Mouse (Mus musculus) liver, embryonic 16.5 days (tissue): Measurements from ENCODE around the gene Klhl10. TPM values are rescaled to one million over a fixed set of nuclear protein-coding genes. Genes with fewer than 3 reads are reported as not detected.

Experiments used
- ATAC-seq: fragments of 200-750 bp; cut with Nextera tagmentation; 2 replicates; pipeline ENCODE4 v1.8.0; 2017; ENCODE audit warnings: low read depth, mild to moderate bottlenecking, moderate number of reproducible peaks, moderate library complexity
- H3K27ac ChIP-seq: fragments of 300-500 bp; sonication (generic); 2 replicates; pipeline ENCODE4 v1.5.1; 2014; ENCODE audit warnings: mild to moderate bottlenecking, low read length
- H3K27me3 ChIP-seq: fragments of 300-500 bp; sonication (generic); 2 replicates; pipeline ENCODE4 v1.6.1; 2014; ENCODE audit warnings: low read depth, low read length, mixed read lengths; ENCODE audit not compliant: control insufficient read depth, insufficient read depth
- H3K36me3 ChIP-seq: fragments of 300-500 bp; sonication (generic); 2 replicates; pipeline ENCODE4 v1.6.1; 2014; ENCODE audit warnings: mild to moderate bottlenecking; ENCODE audit not compliant: control insufficient read depth, insufficient read depth
- H3K4me1 ChIP-seq: fragments of 300-500 bp; sonication (generic); 2 replicates; pipeline ENCODE4 v1.6.1; 2014; ENCODE audit warnings: low read depth, low read length, mixed read lengths; ENCODE audit not compliant: control insufficient read depth
- H3K4me2 ChIP-seq: fragments of 300-500 bp; sonication (generic); 2 replicates; pipeline ENCODE4 v1.6.1; 2014; ENCODE audit warnings: low read depth, low read length, mixed read lengths
- H3K4me3 ChIP-seq: fragments of 300-500 bp; sonication (generic); 2 replicates; pipeline ENCODE4 v1.5.1; 2014; ENCODE audit warnings: low read depth, mild to moderate bottlenecking, low read length
- H3K9ac ChIP-seq: fragments of 300-500 bp; sonication (generic); 2 replicates; pipeline ENCODE4 v1.6.1; 2014; ENCODE audit warnings: low read depth, low read length
- H3K9me3 ChIP-seq: fragments of 300-500 bp; sonication (generic); replicated peaks from 2 replicates; pipeline ENCODE4 v1.6.1; 2016; ENCODE audit warnings: low read length; ENCODE audit not compliant: control insufficient read depth
- WGBS: fragments of 180-500 bp; shearing (Covaris S2); extraction: QIAGEN DNeasy Blood & Tissue Kit; methylation state at CpG from one replicate; pipeline ENCODE4 v1.1.7; 2014; ENCODE audit not compliant: insufficient replicate concordance; 5-methylcytosine and 5-hydroxymethylcytosine counted together
- polyA plus RNA-seq: library from polyadenylated mRNA; unstranded; fragments of >200 nt; fragmentation: Nextera tagmentation; extraction: Ambion mirVana; gene quantifications from 2 replicates; pipeline ENCODE4 v1.2.1, GENCODE M21; 2015

The Klhl10 gene
- polyA plus RNA-seq, 1 experiment from 2014 or later = not detected

GRCm38 (mm10) chr11:100406995-100407705 is 34.6 kb upstream of the Klhl10 start:
- ATAC-seq = no peak
- Histone ChIP-seq H3K36me3 (no peaks in the 10 kb centered on the region), H3K9ac (no peak overlapping the region), H3K4me3 (no peak overlapping the region), H3K9me3 (no peaks in the 10 kb centered on the region), H3K4me1 (peaks cover 4% of the 10 kb centered on the region), H3K4me2 (no peak overlapping the region), H3K27ac (no peak overlapping the region), H3K27me3 (no peaks in the 10 kb centered on the region)
- WGBS = 69% methylated on average over 5 of the region's 5 CpGs

- Histone ChIP-seq H3K36me3 (no peaks in the 10 kb centered on the region), H3K9ac (no peak overlapping the region), H3K27me3 (peaks cover 6% of the 10 kb centered on the region), H3K4me1 (no peaks in the 10 kb centered on the region), H3K4me2 (no peak overlapping the region), H3K27ac (no peak overlapping the region), H3K4me3 (no peak overlapping the region), H3K9me3 (no peaks in the 10 kb centered on the region)
- 35% methylated on average over 10 of the region's 10 CpGs for WGBS
- ATAC-seq = no peak
Observed at GRCm38 (mm10) chr11:100408076-100408834, 33.5 kb upstream of the Klhl10 start.

- WGBS = 71% methylated on average over 12 of the region's 12 CpGs
- H3K27me3 ChIP-seq = peaks cover 13% of the 10 kb centered on the region
- no peaks in the 10 kb centered on the region for H3K9me3 ChIP-seq
- ATAC-seq = no peak
- H3K27ac ChIP-seq = no peak overlapping the region
- H3K4me3 ChIP-seq = no peak overlapping the region
- no peak overlapping the region for H3K9ac ChIP-seq
- H3K4me2 ChIP-seq = no peak overlapping the region
- H3K36me3 ChIP-seq = no peaks in the 10 kb centered on the region
- no peaks in the 10 kb centered on the region for H3K4me1 ChIP-seq
Observed at GRCm38 (mm10) chr11:100408835-100409462, 32.8 kb upstream of the Klhl10 start.

- Histone ChIP-seq H3K9me3 (no peaks in the 10 kb centered on the region), H3K4me2 (no peak overlapping the region), H3K9ac (no peak overlapping the region), H3K27me3 (peaks cover 20% of the 10 kb centered on the region), H3K27ac (no peak overlapping the region), H3K36me3 (no peaks in the 10 kb centered on the region), H3K4me3 (no peak overlapping the region), H3K4me1 (no peaks in the 10 kb centered on the region)
- 71% methylated on average over 3 of the region's 3 CpGs for WGBS
- no peak for ATAC-seq
Observed at GRCm38 (mm10) chr11:100409686-100410085, 32.0 kb upstream of the Klhl10 start.

- Histone ChIP-seq H3K27ac (no peak overlapping the region), H3K4me1 (no peaks in the 10 kb centered on the region; the same call in 1 of the 2 replicates), H3K4me2 (no peak overlapping the region), H3K27me3 (peaks cover 41% of the 10 kb centered on the region), H3K36me3 (no peaks in the 10 kb centered on the region), H3K4me3 (no peak overlapping the region), H3K9me3 (no peaks in the 10 kb centered on the region), H3K9ac (no peak overlapping the region)
- WGBS = 45% methylated on average over 11 of the region's 11 CpGs
- ATAC-seq = no peak
Observed at GRCm38 (mm10) chr11:100411736-100412135, 30.0 kb upstream of the Klhl10 start.

GRCm38 (mm10) chr11:100413541-100413940 is 28.2 kb upstream of the Klhl10 start:
- WGBS = 65% methylated on average over 11 of the region's 11 CpGs
- peak overlapping the region; percentile 70 for H3K4me2 ChIP-seq
- H3K27me3 ChIP-seq = peaks cover 45% of the 10 kb centered on the region
- H3K36me3 ChIP-seq = no peaks in the 10 kb centered on the region
- H3K4me1 ChIP-seq = no peaks in the 10 kb centered on the region; the same call in 1 of the 2 replicates
- no peak overlapping the region for H3K27ac ChIP-seq
- H3K4me3 ChIP-seq = peak overlapping the region; percentile 60; the same call in 1 of the 2 replicates
- ATAC-seq = no peak
- no peaks in the 10 kb centered on the region for H3K9me3 ChIP-seq
- H3K9ac ChIP-seq = no peak overlapping the region

GRCm38 (mm10) chr11:100414021-100414913 is 27.4 kb upstream of the Klhl10 start, which contains the start of gene P3h4:
Gene P3h4 (minus strand): TSS chr11:100414836.
- Histone ChIP-seq H3K9me3 (no peaks in the 10 kb centered on the region), H3K9ac (peak within 1 kb of the TSS; percentile 45; the same call in 1 of the 2 replicates), H3K4me3 (peak within 1 kb of the TSS; percentile 60), H3K36me3 (no peaks in the 10 kb centered on the region), H3K4me1 (no peaks in the 10 kb centered on the region; the same call in 1 of the 2 replicates), H3K4me2 (peak within 1 kb of the TSS; percentile 70), H3K27ac (no peak within 1 kb of the TSS; the same call in 1 of the 2 replicates), H3K27me3 (peaks cover 45% of the 10 kb centered on the region)
- peak; percentile 83 for ATAC-seq
- 4% methylated on average over 85 of the region's 93 CpGs for WGBS
